Mouse (Mus musculus): ENCODE results near the gene Rab27a. TPM values are rescaled to one million over a fixed set of nuclear protein-coding genes. Genes with fewer than 3 reads are reported as not detected.
A peak's percentile ranks its signal among the peaks of the same experiment; 100 is the strongest.

Gene Rab27a
- polyA plus RNA-seq (2015; fragmentation: Nextera tagmentation; extraction: Ambion mirVana): 0.94 and 1.5 TPM in 2 replicates

- Histone ChIP-seq H3K36me3 (no peaks in the 10 kb centered on the region), H3K4me3 (replicated peaks) (peak within 1 kb of the TSS; percentile 46), H3K4me1 (replicated peaks) (peaks cover 28% of the 10 kb centered on the region), H3K9ac (replicated peaks) (peak within 1 kb of the TSS; percentile 71), H3K27ac (no peak within 1 kb of the TSS), H3K9me3 (no peaks in the 10 kb centered on the region), H3K27me3 (peaks cover 3% of the 10 kb centered on the region; the same call in 1 of the 2 replicates), H3K4me2 (replicated peaks) (peak within 1 kb of the TSS; percentile 90)
- WGBS: 2% methylated on average over 41 of the region's 41 CpGs
- ATAC-seq: peak; percentile 44
Observed at GRCm38 (mm10) chr9:73044146-73045079, at the start of gene Rab27a. Gene Rab27a (plus strand): TSS chr9:73044854.

GRCm38 (mm10) chr9:72996167-72996566, 48.5 kb upstream of the Rab27a start:
- Histone ChIP-seq H3K9me3 (no peaks in the 10 kb centered on the region), H3K4me3 (replicated peaks) (no peak overlapping the region), H3K4me1 (replicated peaks) (no peaks in the 10 kb centered on the region), H3K4me2 (replicated peaks) (no peak overlapping the region), H3K27me3 (no peaks in the 10 kb centered on the region), H3K27ac (no peak overlapping the region), H3K9ac (replicated peaks) (no peak overlapping the region), H3K36me3 (peaks cover 9% of the 10 kb centered on the region)
- ATAC-seq: no peak

GRCm38 (mm10) chr9:72996806-72997205, 47.8 kb upstream of the Rab27a start:
- Histone ChIP-seq H3K27me3 (no peaks in the 10 kb centered on the region), H3K4me3 (replicated peaks) (no peak overlapping the region), H3K9ac (replicated peaks) (no peak overlapping the region), H3K27ac (no peak overlapping the region), H3K4me2 (replicated peaks) (no peak overlapping the region), H3K4me1 (replicated peaks) (no peaks in the 10 kb centered on the region), H3K9me3 (no peaks in the 10 kb centered on the region), H3K36me3 (peaks cover 15% of the 10 kb centered on the region)
- WGBS: 62% methylated on average over 7 of the region's 7 CpGs
- ATAC-seq: no peak

DNA sequence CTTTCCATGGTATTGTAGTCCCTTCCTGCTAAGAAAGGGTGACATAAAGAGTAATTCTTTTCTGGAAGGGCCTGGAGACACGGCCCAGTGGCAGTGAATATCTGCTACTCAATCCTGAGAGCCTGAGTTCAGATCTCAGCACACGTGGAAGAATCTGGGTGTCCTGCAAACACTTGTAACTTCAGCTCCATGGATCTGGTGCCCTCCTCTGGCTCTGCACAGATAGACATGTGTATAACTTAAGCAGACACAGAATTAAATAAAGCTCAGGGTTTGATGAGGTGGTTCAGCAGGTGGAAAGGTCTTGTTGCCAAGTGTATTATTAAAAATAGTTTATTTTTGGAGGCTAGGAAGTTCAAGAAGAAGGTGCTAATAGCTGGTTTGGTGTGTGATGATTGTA, 44.2 kb upstream of the Rab27a start:
- H3K36me3 ChIP-seq: peaks cover 40% of the 10 kb centered on the region

DNA sequence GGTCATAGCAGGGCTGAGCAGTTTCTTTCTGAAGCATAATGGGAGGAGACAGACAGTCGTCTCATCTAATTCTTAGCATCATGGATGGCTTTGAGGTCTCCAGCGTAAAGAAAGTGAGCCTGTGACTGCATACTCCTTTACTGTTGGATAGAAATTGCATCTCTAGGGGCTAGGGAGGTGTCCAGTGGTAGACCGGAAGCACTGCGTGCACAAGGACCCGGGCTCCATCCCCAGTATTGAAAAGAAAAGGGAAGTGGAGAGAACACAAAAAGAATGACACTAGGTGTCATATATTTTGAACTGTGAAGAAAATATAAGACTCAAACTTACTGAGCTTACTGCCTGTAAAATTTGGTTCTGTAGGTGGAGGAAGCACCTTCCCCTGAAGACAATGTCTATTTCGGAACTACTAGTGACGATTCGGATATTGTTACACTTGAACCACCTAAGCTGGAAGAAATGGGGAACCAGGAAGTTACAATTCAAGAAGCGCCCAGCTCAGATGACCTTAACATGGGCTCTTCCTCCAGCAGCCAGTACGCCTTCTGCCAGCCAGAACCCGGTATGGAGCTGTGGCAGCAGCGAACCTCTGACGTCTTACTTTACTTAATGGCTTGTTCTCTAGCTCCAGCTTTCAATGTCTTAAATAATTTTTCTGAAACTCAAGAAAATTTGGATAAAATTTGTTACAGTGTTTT, 43.2 kb upstream of the Rab27a start:
- H3K4me1 ChIP-seq (replicated peaks): no peaks in the 10 kb centered on the region
- no peaks in the 10 kb centered on the region for H3K9me3 ChIP-seq
- ATAC-seq: no peak
- H3K4me2 ChIP-seq (replicated peaks): no peak overlapping the region
- H3K27ac ChIP-seq: no peak overlapping the region
- H3K36me3 ChIP-seq: peaks cover 49% of the 10 kb centered on the region
- no peaks in the 10 kb centered on the region for H3K27me3 ChIP-seq
- no peak overlapping the region for H3K4me3 ChIP-seq (replicated peaks)
- 88% methylated on average over 13 of the region's 13 CpGs for WGBS
- no peak overlapping the region for H3K9ac ChIP-seq (replicated peaks)

More for the DNA sequence above, 44.2 kb upstream of the Rab27a start:
- 70% methylated on average over 2 of the region's 2 CpGs for WGBS
- Histone ChIP-seq H3K4me1 (replicated peaks) (no peaks in the 10 kb centered on the region), H3K27me3 (no peaks in the 10 kb centered on the region), H3K27ac (no peak overlapping the region), H3K4me2 (replicated peaks) (no peak overlapping the region), H3K4me3 (replicated peaks) (no peak overlapping the region), H3K9ac (replicated peaks) (no peak overlapping the region), H3K9me3 (no peaks in the 10 kb centered on the region)
- no peak for ATAC-seq

GRCm38 (mm10) chr9:73002177-73002576, 42.5 kb upstream of the Rab27a start:
- 75% methylated on average over 3 of the region's 3 CpGs for WGBS
- no peak for ATAC-seq
- no peaks in the 10 kb centered on the region for H3K9me3 ChIP-seq

GRCm38 (mm10) chr9:73004076-73004475, 40.6 kb upstream of the Rab27a start:
- no peak overlapping the region for H3K9ac ChIP-seq (replicated peaks)
- H3K4me1 ChIP-seq (replicated peaks): no peaks in the 10 kb centered on the region
- ATAC-seq: no peak
- H3K27ac ChIP-seq: no peak overlapping the region
- H3K4me3 ChIP-seq (replicated peaks): no peak overlapping the region
- no peaks in the 10 kb centered on the region for H3K9me3 ChIP-seq
- H3K4me2 ChIP-seq (replicated peaks): no peak overlapping the region
- H3K36me3 ChIP-seq: peaks cover 58% of the 10 kb centered on the region
- no peaks in the 10 kb centered on the region for H3K27me3 ChIP-seq
- 87% methylated on average over 8 of the region's 8 CpGs for WGBS

More at GRCm38 (mm10) chr9:73002177-73002576, 42.5 kb upstream of the Rab27a start:
- Histone ChIP-seq H3K27ac (no peak overlapping the region), H3K4me2 (replicated peaks) (no peak overlapping the region), H3K4me3 (replicated peaks) (no peak overlapping the region), H3K27me3 (no peaks in the 10 kb centered on the region), H3K4me1 (replicated peaks) (no peaks in the 10 kb centered on the region), H3K36me3 (peaks cover 53% of the 10 kb centered on the region), H3K9ac (replicated peaks) (no peak overlapping the region)

GRCm38 (mm10) chr9:73005106-73005505, 39.5 kb upstream of the Rab27a start:
- Histone ChIP-seq H3K27me3 (no peaks in the 10 kb centered on the region), H3K4me2 (replicated peaks) (no peak overlapping the region), H3K4me3 (replicated peaks) (no peak overlapping the region), H3K9me3 (no peaks in the 10 kb centered on the region), H3K36me3 (peaks cover 67% of the 10 kb centered on the region), H3K27ac (no peak overlapping the region), H3K9ac (replicated peaks) (no peak overlapping the region), H3K4me1 (replicated peaks) (no peaks in the 10 kb centered on the region)
- WGBS: 83% methylated on average over 6 of the region's 6 CpGs
- ATAC-seq: no peak

DNA sequence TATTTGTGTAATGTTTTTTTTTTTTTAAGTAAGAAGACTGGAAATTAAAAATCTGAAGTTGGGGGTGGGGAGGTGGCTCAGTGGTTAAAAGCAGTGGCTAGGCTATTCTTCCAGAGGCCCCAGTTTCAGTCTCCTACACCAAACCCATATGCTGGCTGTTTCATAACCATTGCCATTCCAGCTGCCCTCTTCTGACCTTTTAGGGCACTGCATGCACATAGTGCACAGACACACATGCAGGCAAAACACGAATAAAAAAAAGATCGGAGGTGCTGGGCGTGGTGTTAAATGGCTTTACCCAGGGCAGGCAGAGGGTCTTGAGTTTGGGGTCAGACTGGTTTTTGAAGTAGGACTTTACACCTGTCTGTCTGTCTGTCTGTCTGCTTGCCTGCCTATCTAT, 38.5 kb upstream of the Rab27a start:
- Histone ChIP-seq H3K4me3 (replicated peaks) (no peak overlapping the region), H3K9ac (replicated peaks) (no peak overlapping the region), H3K9me3 (no peaks in the 10 kb centered on the region), H3K27ac (no peak overlapping the region), H3K27me3 (no peaks in the 10 kb centered on the region), H3K4me1 (replicated peaks) (no peaks in the 10 kb centered on the region), H3K36me3 (peaks cover 67% of the 10 kb centered on the region), H3K4me2 (replicated peaks) (no peak overlapping the region)
- ATAC-seq: no peak
- 97% methylated on average over 3 of the region's 3 CpGs for WGBS

DNA sequence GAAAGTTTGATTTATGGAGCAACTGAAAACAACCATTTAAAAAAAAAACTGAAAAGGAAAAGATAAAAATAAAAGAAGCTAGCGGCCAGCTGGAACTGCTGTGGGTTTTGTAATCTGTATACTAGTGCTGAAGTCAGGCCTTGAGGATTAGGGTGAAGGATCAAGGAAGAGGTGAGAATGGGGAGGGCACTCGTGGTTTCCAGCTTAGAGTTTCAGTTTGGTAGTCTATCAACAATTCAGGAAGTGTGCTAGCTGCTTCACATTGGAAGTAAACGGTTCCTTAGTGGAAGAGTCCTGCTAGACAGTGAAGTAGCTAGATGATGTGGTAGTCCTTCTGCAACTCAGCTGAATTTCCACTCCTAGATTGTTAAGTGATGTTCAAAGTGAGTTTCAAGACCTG, 36.3 kb upstream of the Rab27a start:
- 78% methylated on average over 3 of the region's 3 CpGs for WGBS
- H3K36me3 ChIP-seq: peaks cover 71% of the 10 kb centered on the region
- no peak for ATAC-seq

GRCm38 (mm10) chr9:73012629-73013028, 32.0 kb upstream of the Rab27a start:
- Histone ChIP-seq H3K36me3 (peaks cover 82% of the 10 kb centered on the region), H3K9me3 (no peaks in the 10 kb centered on the region)

More for the DNA sequence above, 36.3 kb upstream of the Rab27a start:
- no peak overlapping the region for H3K4me3 ChIP-seq (replicated peaks)
- H3K27me3 ChIP-seq: no peaks in the 10 kb centered on the region
- H3K4me2 ChIP-seq (replicated peaks): no peak overlapping the region
- no peak overlapping the region for H3K27ac ChIP-seq
- no peaks in the 10 kb centered on the region for H3K4me1 ChIP-seq (replicated peaks)
- H3K9me3 ChIP-seq: no peaks in the 10 kb centered on the region
- H3K9ac ChIP-seq (replicated peaks): no peak overlapping the region

GRCm38 (mm10) chr9:73014724-73015123, 29.9 kb upstream of the Rab27a start:
- H3K4me2 ChIP-seq (replicated peaks): no peak overlapping the region
- no peak for ATAC-seq
- H3K36me3 ChIP-seq: peaks cover 95% of the 10 kb centered on the region
- H3K4me1 ChIP-seq (replicated peaks): no peaks in the 10 kb centered on the region
- no peaks in the 10 kb centered on the region for H3K9me3 ChIP-seq
- no peak overlapping the region for H3K9ac ChIP-seq (replicated peaks)
- no peak overlapping the region for H3K27ac ChIP-seq
- no peak overlapping the region for H3K4me3 ChIP-seq (replicated peaks)
- no peaks in the 10 kb centered on the region for H3K27me3 ChIP-seq
- WGBS: 92% methylated on average over 13 of the region's 13 CpGs

More at GRCm38 (mm10) chr9:73012629-73013028, 32.0 kb upstream of the Rab27a start:
- no peak overlapping the region for H3K4me3 ChIP-seq (replicated peaks)
- H3K9ac ChIP-seq (replicated peaks): no peak overlapping the region
- no peak overlapping the region for H3K27ac ChIP-seq
- H3K27me3 ChIP-seq: no peaks in the 10 kb centered on the region
- H3K4me1 ChIP-seq (replicated peaks): no peaks in the 10 kb centered on the region
- WGBS: 88% methylated on average over 4 of the region's 4 CpGs
- no peak for ATAC-seq
- H3K4me2 ChIP-seq (replicated peaks): no peak overlapping the region

All from midbrain, embryonic 13.5 days (tissue).